Mouse (Mus musculus) macrophage (primary cell): Measurements from ENCODE around the gene Mctp1. TPM values are rescaled to one million over a fixed set of nuclear protein-coding genes. Genes with fewer than 3 reads are reported as not detected.
"Not testable (repeated sequence)": the region's sequence is repeated elsewhere in the genome, so short reads cannot be mapped to it uniquely, and the experiment has no call there.

Experiments
- H3K27ac ChIP-seq: fragments of 350-480 bp; formaldehyde crosslinking; 2 replicates; pipeline ENCODE4 v1.9.0; 2021
- H3K36me3 ChIP-seq: fragments of 350-480 bp; formaldehyde crosslinking; 2 replicates; pipeline ENCODE4 v1.9.0; 2021; ENCODE audit errors: inconsistent target
- H3K4me3 ChIP-seq: fragments of 350-480 bp; formaldehyde crosslinking; 2 replicates; pipeline ENCODE4 v1.9.0; 2021; ENCODE audit errors: inconsistent target
- H3K79me2 ChIP-seq: fragments of 350-480 bp; formaldehyde crosslinking; 2 replicates; pipeline ENCODE4 v1.9.0; 2021; ENCODE audit errors: inconsistent target
- WGBS: methylation state at CpG from one replicate; pipeline ENCODE4 v1.1.7; 2026; ENCODE audit warnings: inconsistent platforms; ENCODE audit not compliant: missing documents; 5-methylcytosine and 5-hydroxymethylcytosine counted together
- polyA plus RNA-seq: library from polyadenylated mRNA; stranded (reverse); fragments of 250-400 nt; gene quantifications from 3 replicates; pipeline ENCODE4 v1.2.4, GENCODE M21; 2018; ENCODE audit warnings: inconsistent platforms
- total RNA-seq, 78 experiments: library from RNA; depleted of rRNA; stranded (reverse); fragments of 250-400 nt; gene quantifications; 1 replicate in 9 of 78; 2 replicates in 24 of 78; 3 replicates in 43 of 78; 4 replicates in 2 of 78; pipeline ENCODE4 v1.2.4; 2018; ENCODE audit warnings: inconsistent platforms in 56 of 78

Gene Mctp1
- total RNA-seq (2018; cell fraction: chromatin; rRNA removed): 100 to 1,000 TPM in 12 of 26 experiments, 10 to 100 TPM in 14; 29.5 to 208 (median 79.3) TPM
- 10 to 100 TPM in 24 of 26 experiments, 1 to 10 TPM in 2; 9.5 to 38.8 (median 24.3) TPM for total RNA-seq (2018; cell fraction: cytosol; rRNA removed)
- 100 to 1,000 TPM in 10 of 26 experiments, 10 to 100 TPM in 16; 19.6 to 153 (median 58.5) TPM for total RNA-seq (2018; cell fraction: nucleus; rRNA removed)
- polyA plus RNA-seq: 13.5 to 23.3 TPM (median 20.2 TPM) in 3 replicates

GRCm38 (mm10) chr13:76383972-76384663 is at the start of gene Mctp1:
TSS of gene Mctp1 (plus strand) at chr13:76384535.
- 1% methylated on average over 56 of the region's 62 CpGs for WGBS
- H3K27ac ChIP-seq: no peak within 1 kb of the TSS
- no peaks in the 10 kb centered on the region for H3K36me3 ChIP-seq
- H3K79me2 ChIP-seq: no peaks in the 10 kb centered on the region
- peak within 1 kb of the TSS; percentile 25 for H3K4me3 ChIP-seq

- 85% methylated on average over 7 of the region's 21 CpGs for WGBS
- H3K27ac ChIP-seq, H3K4me3 ChIP-seq, H3K79me2 ChIP-seq, H3K36me3 ChIP-seq: not testable (repeated sequence)
Observed at GRCm38 (mm10) chr13:76345941-76346340, 38.4 kb upstream of the Mctp1 start.

GRCm38 (mm10) chr13:76358720-76359119 is 25.6 kb upstream of the Mctp1 start:
- no peaks in the 10 kb centered on the region for H3K36me3 ChIP-seq
- H3K79me2 ChIP-seq: no peaks in the 10 kb centered on the region
- no peak overlapping the region for H3K27ac ChIP-seq
- no peak overlapping the region for H3K4me3 ChIP-seq

- no peak overlapping the region for H3K27ac ChIP-seq
- H3K4me3 ChIP-seq: peak overlapping the region; percentile 25
- 6% methylated on average over 47 of the region's 58 CpGs for WGBS
- no peaks in the 10 kb centered on the region for H3K79me2 ChIP-seq
- no peaks in the 10 kb centered on the region for H3K36me3 ChIP-seq
Observed at GRCm38 (mm10) chr13:76384664-76385435, 515 bp downstream of the Mctp1 start.

GRCm38 (mm10) chr13:76388615-76389014 is 4.3 kb downstream of the Mctp1 start:
- H3K4me3 ChIP-seq: no peak overlapping the region
- H3K36me3 ChIP-seq: no peaks in the 10 kb centered on the region
- H3K27ac ChIP-seq: no peak overlapping the region
- no peaks in the 10 kb centered on the region for H3K79me2 ChIP-seq
- WGBS: 65% methylated on average over 3 of the region's 3 CpGs

GRCm38 (mm10) chr13:76391920-76392319 is 7.6 kb downstream of the Mctp1 start:
- H3K79me2 ChIP-seq: no peaks in the 10 kb centered on the region
- H3K36me3 ChIP-seq: no peaks in the 10 kb centered on the region
- WGBS: 65% methylated on average over 2 of the region's 2 CpGs
- no peak overlapping the region for H3K4me3 ChIP-seq
- H3K27ac ChIP-seq: no peak overlapping the region

- H3K79me2 ChIP-seq: no peaks in the 10 kb centered on the region
- WGBS: 18% methylated on average over 3 of the region's 3 CpGs
- H3K4me3 ChIP-seq: no peak overlapping the region
- H3K36me3 ChIP-seq: no peaks in the 10 kb centered on the region
- peak overlapping the region; percentile 12; the same call in 1 of the 2 replicates for H3K27ac ChIP-seq
Observed at GRCm38 (mm10) chr13:76393106-76393505, 8.8 kb downstream of the Mctp1 start.

GRCm38 (mm10) chr13:76395906-76396305 is 11.6 kb downstream of the Mctp1 start:
- Histone ChIP-seq H3K79me2 (no peaks in the 10 kb centered on the region), H3K27ac (peak overlapping the region; percentile 75)

GRCm38 (mm10) chr13:76409296-76409695 is 25.0 kb downstream of the Mctp1 start:
- Histone ChIP-seq H3K79me2 (no peaks in the 10 kb centered on the region), H3K4me3 (no peak overlapping the region), H3K27ac (no peak overlapping the region), H3K36me3 (no peaks in the 10 kb centered on the region)
- 14% methylated on average over 2 of the region's 2 CpGs for WGBS

More at GRCm38 (mm10) chr13:76395906-76396305, 11.6 kb downstream of the Mctp1 start:
- Histone ChIP-seq H3K4me3 (no peak overlapping the region), H3K36me3 (no peaks in the 10 kb centered on the region)

- H3K36me3 ChIP-seq: no peaks in the 10 kb centered on the region
- no peak overlapping the region for H3K27ac ChIP-seq
- no peak overlapping the region for H3K4me3 ChIP-seq
- WGBS: 54% methylated on average over 1 of the region's 1 CpGs
- no peaks in the 10 kb centered on the region for H3K79me2 ChIP-seq
Observed at GRCm38 (mm10) chr13:76410665-76411064, 26.3 kb downstream of the Mctp1 start.

GRCm38 (mm10) chr13:76415346-76415745 is 31.0 kb downstream of the Mctp1 start:
- Histone ChIP-seq H3K27ac (no peak overlapping the region), H3K36me3 (no peaks in the 10 kb centered on the region), H3K4me3 (no peak overlapping the region), H3K79me2 (no peaks in the 10 kb centered on the region)

GRCm38 (mm10) chr13:76420111-76420510 is 35.8 kb downstream of the Mctp1 start:
- Histone ChIP-seq H3K36me3 (no peaks in the 10 kb centered on the region), H3K4me3 (no peak overlapping the region), H3K27ac (no peak overlapping the region), H3K79me2 (no peaks in the 10 kb centered on the region)
- WGBS: 98% methylated on average over 4 of the region's 4 CpGs

GRCm38 (mm10) chr13:76421075-76421474 is 36.7 kb downstream of the Mctp1 start:
- WGBS: 44% methylated on average over 1 of the region's 1 CpGs
- no peaks in the 10 kb centered on the region for H3K36me3 ChIP-seq
- H3K4me3 ChIP-seq: no peak overlapping the region

GRCm38 (mm10) chr13:76422124-76422523 is 37.8 kb downstream of the Mctp1 start:
- Histone ChIP-seq H3K4me3 (no peak overlapping the region), H3K27ac (no peak overlapping the region), H3K36me3 (no peaks in the 10 kb centered on the region), H3K79me2 (no peaks in the 10 kb centered on the region)
- 95% methylated on average over 5 of the region's 5 CpGs for WGBS

More at GRCm38 (mm10) chr13:76421075-76421474, 36.7 kb downstream of the Mctp1 start:
- H3K27ac ChIP-seq: no peak overlapping the region
- no peaks in the 10 kb centered on the region for H3K79me2 ChIP-seq

- 76% methylated on average over 6 of the region's 6 CpGs for WGBS
Observed at GRCm38 (mm10) chr13:76429456-76429855, 45.1 kb downstream of the Mctp1 start.

More at GRCm38 (mm10) chr13:76429456-76429855, 45.1 kb downstream of the Mctp1 start:
- Histone ChIP-seq H3K79me2 (no peaks in the 10 kb centered on the region), H3K36me3 (no peaks in the 10 kb centered on the region), H3K27ac (no peak overlapping the region), H3K4me3 (no peak overlapping the region)
